25 mouse cellular contexts compared by ENCODE assay signal in the genomic region with DNA sequence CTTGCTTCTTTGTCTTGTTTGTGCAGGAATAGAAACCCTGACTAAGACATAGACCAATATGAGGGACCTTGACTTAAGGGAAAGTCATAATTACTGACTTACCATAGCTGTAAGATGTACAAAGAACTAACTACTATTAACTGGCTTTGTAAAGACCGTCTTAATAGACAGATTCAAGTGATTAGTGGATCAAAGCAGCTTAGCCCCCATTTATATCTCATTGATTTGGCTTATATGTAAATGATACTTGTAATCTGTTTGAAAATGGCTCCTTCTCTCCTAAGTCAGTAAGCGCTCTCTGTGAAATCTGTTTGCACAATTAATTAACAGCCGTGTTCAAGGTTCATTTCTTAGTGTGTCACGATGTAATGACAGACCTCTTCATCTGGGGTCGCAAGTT.
"Had no signal": no experiment of that assay in that cellular context is flagged by ENCODE, and none has a peak within 500 bp of the region (broad histone marks: within the 10 kb centered on the region; RNA-seq: fewer than 3 reads in every experiment).

No protein-coding gene starts in this region.

- DNase-seq: gastrocnemius, adult 2 months; gastrocnemius, postnatal 10 days; gastrocnemius, postnatal 25 days; heart, adult 18-20 months; heart, postnatal 10 days; heart, postnatal 4 days; kidney, adult 18-20 months; kidney, adult 8-10 months; kidney, postnatal 10 days; kidney, postnatal 25 days; kidney, postnatal 4 days; liver had no signal

- ATAC-seq: hindbrain, embryonic 16.5 days; inflammation-experienced regulatory T-cells, adult 6 months; intestine, embryonic 15.5 days; intestine, postnatal 0 days had no signal

- H3K36me3 ChIP-seq: hindbrain, embryonic 10.5 days; intestine, embryonic 15.5 days had no signal

- H3K9me3 ChIP-seq: heart, embryonic 10.5 days; heart, embryonic 12.5 days; hindbrain, embryonic 10.5 days; intestine, embryonic 15.5 days; limb, embryonic 10.5 days; limb, embryonic 12.5 days had no signal

- H3K27me3 ChIP-seq: heart, embryonic 12.5 days; intestine, embryonic 15.5 days; limb, embryonic 12.5 days had no signal

- H3K4me3 ChIP-seq: gastrocnemius, adult 2 months; heart, embryonic 10.5 days; heart, embryonic 12.5 days; hindbrain, embryonic 10.5 days; intestine, embryonic 15.5 days; layer of hippocampus, adult 2 months; left cerebral cortex, adult 2 months; limb, embryonic 10.5 days; limb, embryonic 12.5 days had no signal

- H3K4me1 ChIP-seq: intestine, embryonic 15.5 days had no signal

- H3K27ac ChIP-seq: gastrocnemius, adult 2 months; heart, embryonic 10.5 days; hindbrain, embryonic 10.5 days; hindbrain, embryonic 14.5 days; intestine, embryonic 15.5 days; layer of hippocampus, adult 2 months; left cerebral cortex, adult 2 months; limb, embryonic 10.5 days; limb, embryonic 12.5 days had no signal

- H3K9ac ChIP-seq: heart, embryonic 12.5 days; hindbrain, embryonic 14.5 days; intestine, embryonic 15.5 days; limb, embryonic 12.5 days had no signal

- H3K4me2 ChIP-seq: heart, embryonic 12.5 days; hindbrain, embryonic 14.5 days; intestine, embryonic 15.5 days; limb, embryonic 12.5 days; liver, embryonic 11.5 days had no signal
